ENCODE assay signal across 16 mouse cellular contexts in the genomic region with DNA sequence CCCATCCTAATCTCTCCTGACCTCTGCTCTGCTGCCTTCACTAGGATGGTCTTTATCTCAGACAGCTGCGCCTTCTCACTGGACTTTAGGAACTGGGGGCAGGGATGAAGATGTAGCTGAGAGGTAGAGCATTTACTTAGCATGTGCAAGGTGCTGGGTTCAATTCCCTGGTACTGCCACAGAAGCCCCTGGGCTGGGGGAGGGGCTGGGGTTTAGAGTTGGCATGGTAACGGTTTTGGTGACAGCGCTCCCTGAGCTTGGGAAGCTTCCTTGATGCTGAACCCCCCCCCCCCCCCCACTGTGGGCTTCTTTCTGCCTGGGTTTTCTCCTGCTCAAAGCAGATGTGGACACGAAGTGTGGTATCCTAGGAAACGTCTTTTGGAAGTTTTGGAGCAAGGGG.
DNase-seq lines count a peak whose midpoint lies in the region; ATAC-seq lines count a peak whose summit lies in the region.
"Had no signal": no experiment of that assay in that cellular context is flagged by ENCODE, and none has a peak within 500 bp of the region (broad histone marks: within the 10 kb centered on the region; RNA-seq: fewer than 3 reads in every experiment).

No protein-coding gene starts in this region.

- peak overlapping the region; percentile 30 for H3K9ac ChIP-seq in heart, embryonic 13.5 days
- no peak overlapping the region for H3K9ac ChIP-seq in limb, embryonic 12.5 days (replicated peaks)
- H3K9ac ChIP-seq in forebrain, embryonic 13.5 days, result no peak overlapping the region
- H3K9ac ChIP-seq in limb, embryonic 13.5 days, result no peak overlapping the region

- peak overlapping the region; percentile 55 for H3K4me2 ChIP-seq in heart, embryonic 13.5 days
- no peak overlapping the region for H3K4me2 ChIP-seq in limb, embryonic 12.5 days
- H3K4me2 ChIP-seq in forebrain, embryonic 13.5 days, result no peak overlapping the region
- H3K4me2 ChIP-seq in limb, embryonic 13.5 days (replicated peaks), result no peak overlapping the region

- H3K27ac ChIP-seq in heart, embryonic 13.5 days (replicated peaks), result peak overlapping the region; percentile 92
- H3K27ac ChIP-seq in limb, embryonic 12.5 days, result 0 out of 2 replicates have a peak overlapping the region, but pooled peaks have one; percentile 59
- no peak overlapping the region for H3K27ac ChIP-seq in limb, embryonic 10.5 days
- H3K27ac ChIP-seq in forebrain, embryonic 13.5 days, result no peak overlapping the region
- H3K27ac ChIP-seq in limb, embryonic 13.5 days, result peak overlapping the region; percentile 10; the same call in 1 of the 2 replicates

- H3K9me3 ChIP-seq in heart, embryonic 13.5 days, result no peaks in the 10 kb centered on the region
- no peaks in the 10 kb centered on the region for H3K9me3 ChIP-seq in limb, embryonic 12.5 days
- no peaks in the 10 kb centered on the region for H3K9me3 ChIP-seq in limb, embryonic 10.5 days (replicated peaks)
- H3K9me3 ChIP-seq in forebrain, embryonic 13.5 days (replicated peaks), result no peaks in the 10 kb centered on the region
- no peaks in the 10 kb centered on the region for H3K9me3 ChIP-seq in limb, embryonic 13.5 days

- no peak for ATAC-seq in heart, embryonic 13.5 days (ENCODE audit: extremely low read depth, insufficient number of reproducible peaks, low FRiP score, low TSS enrichment)
- no peak for ATAC-seq in limb, embryonic 12.5 days (ENCODE audit: insufficient number of reproducible peaks, insufficient read depth, low FRiP score, low TSS enrichment, low read depth)
- ATAC-seq in forebrain, embryonic 13.5 days, result peak; percentile 30; the same call in 1 of the 2 replicates
- no peak for ATAC-seq in limb, embryonic 13.5 days (ENCODE audit: low FRiP score, low read depth)
- ATAC-seq: CD4-positive, CD25-positive, alpha-beta regulatory T cell, adult 4 months; inflammation-experienced regulatory T-cells, adult 6 months had no signal

- no peaks in the 10 kb centered on the region for H3K27me3 ChIP-seq in heart, embryonic 13.5 days (replicated peaks)
- H3K27me3 ChIP-seq in limb, embryonic 12.5 days, result no peaks in the 10 kb centered on the region
- H3K27me3 ChIP-seq in limb, embryonic 10.5 days (ENCODE audit: low read depth, poor library complexity, severe bottlenecking), result no peaks in the 10 kb centered on the region
- H3K27me3 ChIP-seq in forebrain, embryonic 13.5 days, result no peaks in the 10 kb centered on the region
- H3K27me3 ChIP-seq in limb, embryonic 13.5 days, result no peaks in the 10 kb centered on the region

- peaks cover 25% of the 10 kb centered on the region for H3K36me3 ChIP-seq in heart, embryonic 13.5 days
- H3K36me3 ChIP-seq in limb, embryonic 12.5 days, result peaks cover 49% of the 10 kb centered on the region
- peaks cover 69% of the 10 kb centered on the region for H3K36me3 ChIP-seq in limb, embryonic 10.5 days
- peaks cover 19% of the 10 kb centered on the region for H3K36me3 ChIP-seq in forebrain, embryonic 13.5 days (ENCODE audit: poor library complexity, severe bottlenecking)
- H3K36me3 ChIP-seq in limb, embryonic 13.5 days, result peaks cover 60% of the 10 kb centered on the region

- DNase-seq in heart, postnatal 4 days, result no peak
- DNase-seq in limb, embryonic 10.5 days (ENCODE audit: low spot score), result no peak
- no peak for DNase-seq in gastrocnemius, postnatal 4 days (ENCODE audit: low spot score in 2 of 2)
- DNase-seq: adrenal gland, postnatal 14 days; heart, adult 18-20 months; layer of hippocampus, adult 9-11 months; liver; lung, adult 18-20 months; lung, postnatal 4 days had no signal

- WGBS in heart, embryonic 13.5 days, result 55% methylated on average over 5 of the region's 5 CpGs
- WGBS in limb, embryonic 12.5 days, result 81% methylated on average over 5 of the region's 5 CpGs
- WGBS in limb, embryonic 10.5 days, result 78% methylated on average over 5 of the region's 5 CpGs
- 29% methylated on average over 5 of the region's 5 CpGs for WGBS in forebrain, embryonic 13.5 days
- WGBS in limb, embryonic 13.5 days, result 76% methylated on average over 5 of the region's 5 CpGs

- H3K4me3 ChIP-seq in heart, embryonic 13.5 days, result no peak overlapping the region
- no peak overlapping the region for H3K4me3 ChIP-seq in limb, embryonic 12.5 days (replicated peaks)
- H3K4me3 ChIP-seq in limb, embryonic 10.5 days, result no peak overlapping the region
- H3K4me3 ChIP-seq in forebrain, embryonic 13.5 days, result no peak overlapping the region
- H3K4me3 ChIP-seq in limb, embryonic 13.5 days, result no peak overlapping the region
- H3K4me3 ChIP-seq: erythroblast, embryonic 14.5 days had no signal

- peaks cover 53% of the 10 kb centered on the region for H3K4me1 ChIP-seq in heart, embryonic 13.5 days
- peaks cover 34% of the 10 kb centered on the region for H3K4me1 ChIP-seq in limb, embryonic 12.5 days (replicated peaks)
- H3K4me1 ChIP-seq in limb, embryonic 10.5 days, result peaks cover 47% of the 10 kb centered on the region
- peaks cover 37% of the 10 kb centered on the region for H3K4me1 ChIP-seq in forebrain, embryonic 13.5 days
- H3K4me1 ChIP-seq in limb, embryonic 13.5 days, result peaks cover 54% of the 10 kb centered on the region

Comparison
In these comparisons a context has a peak if more than half of its experiments do, and no peak if none do; other contexts are left out.
1. H3K27ac ChIP-seq: peak in heart, embryonic 13.5 days (single experiment), limb, embryonic 12.5 days (single experiment) and limb, embryonic 13.5 days (single experiment); none in limb, embryonic 10.5 days (single experiment) and forebrain, embryonic 13.5 days (single experiment).